Mouse (Mus musculus): ENCODE data around the gene Phlpp1. TPM values are rescaled to one million over a fixed set of nuclear protein-coding genes. Genes with fewer than 3 reads are reported as not detected.

Gene Phlpp1
- polyA plus RNA-seq (2017; shearing (Covaris generic)): 9.6 TPM

DNA sequence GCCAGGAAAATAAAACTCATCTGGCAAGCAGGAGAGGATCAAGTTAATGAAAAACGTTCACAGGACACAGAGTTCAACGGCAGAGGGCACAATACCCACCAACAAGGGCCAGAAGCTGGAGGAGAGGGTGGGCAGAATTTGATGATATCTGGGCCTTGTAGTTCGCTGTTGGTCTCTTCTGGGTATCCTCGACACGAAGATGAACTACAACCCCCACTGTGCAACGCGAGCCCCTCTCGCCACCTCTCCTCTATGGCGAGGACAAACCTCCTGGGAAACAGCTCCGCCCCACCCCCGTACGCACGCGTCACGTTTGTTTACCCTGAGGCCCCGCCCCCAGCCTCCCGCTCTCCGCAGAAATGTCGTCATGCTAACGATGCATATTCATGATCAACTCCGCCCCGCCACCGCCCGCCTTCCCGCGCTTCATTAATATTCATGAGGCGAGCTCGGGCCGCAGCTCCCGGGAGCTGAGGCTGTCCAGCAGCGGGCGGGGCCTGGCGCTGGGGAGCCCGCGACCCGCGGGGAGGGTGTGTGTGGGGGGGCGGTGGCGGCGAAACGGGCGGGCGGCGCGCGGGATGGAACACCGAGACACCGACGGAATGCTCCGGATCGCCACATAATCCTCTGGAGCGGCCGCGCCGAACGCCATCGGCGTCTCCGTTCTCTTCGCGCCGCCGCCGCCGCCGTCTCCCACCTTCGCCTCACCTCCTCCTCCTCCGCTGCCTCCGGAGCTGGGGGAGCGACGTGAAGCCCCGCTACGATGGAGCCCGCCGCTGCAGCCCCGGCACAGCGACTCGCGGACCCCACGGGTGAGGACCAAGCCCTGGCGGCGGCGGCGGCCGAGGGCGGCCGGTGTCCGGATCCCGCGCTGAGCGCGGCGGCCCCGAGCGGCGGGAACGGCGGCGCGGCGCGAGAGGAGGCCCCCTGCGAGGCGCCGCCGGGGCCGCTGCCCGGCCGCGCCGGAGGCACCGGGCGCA lies at the start of gene Phlpp1:
Gene Phlpp1, plus strand, starts transcription at position 512 of the 980 bp plus-strand sequence.

Other genes starting within 250 kb of the Phlpp1 start
- 29.8 TPM for gene Zcchc2, start 181.3 kb upstream of the Phlpp1 start, polyA plus RNA-seq (2017; shearing (Covaris generic))